Mouse (Mus musculus): Measurements from ENCODE around the gene Susd5. TPM values are rescaled to one million over a fixed set of nuclear protein-coding genes. Genes with fewer than 3 reads are reported as not detected.
A peak's percentile ranks its signal among the peaks of the same experiment; 100 is the strongest.
"Not testable (repeated sequence)": the region's sequence is repeated elsewhere in the genome, so short reads cannot be mapped to it uniquely, and the experiment has no call there.

The Susd5 gene
- polyA plus RNA-seq, 1 experiment, result 0.05 TPM

- DNase-seq (ENCODE audit: low read depth, low spot score), result no peak
- WGBS, result 44% methylated on average over 12 of the region's 12 CpGs
Measured at GRCm38 (mm10) chr9:114068494-114069053, 11.6 kb downstream of the Susd5 start.

- 23% methylated on average over 6 of the region's 6 CpGs for WGBS
- DNase-seq (ENCODE audit: low read depth, low spot score), result no peak
Measured at GRCm38 (mm10) chr9:114069372-114069771, 12.4 kb downstream of the Susd5 start.

DNA sequence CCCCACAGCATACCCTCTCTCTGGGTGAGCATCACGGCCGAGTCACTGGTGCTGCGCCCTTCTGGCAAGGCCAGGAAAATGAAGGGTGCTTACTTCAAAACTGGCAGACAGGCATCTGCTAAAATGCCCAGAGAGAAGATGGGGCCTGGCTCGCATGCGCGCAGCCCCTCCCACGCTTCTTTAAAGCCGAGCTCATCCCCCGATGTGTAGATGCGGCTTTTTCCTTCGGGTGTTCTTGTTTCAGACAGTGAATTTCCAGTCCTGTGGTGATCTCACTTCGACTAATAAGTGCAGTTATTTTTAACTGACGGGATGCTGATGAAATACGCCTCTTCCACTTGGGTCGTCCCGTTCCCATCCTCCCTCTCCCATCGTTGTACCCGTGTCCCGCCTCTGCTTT is 16.7 kb downstream of the Susd5 start:
- 81% methylated on average over 19 of the region's 19 CpGs for WGBS
- no peak for DNase-seq (ENCODE audit: low read depth, low spot score)

DNA sequence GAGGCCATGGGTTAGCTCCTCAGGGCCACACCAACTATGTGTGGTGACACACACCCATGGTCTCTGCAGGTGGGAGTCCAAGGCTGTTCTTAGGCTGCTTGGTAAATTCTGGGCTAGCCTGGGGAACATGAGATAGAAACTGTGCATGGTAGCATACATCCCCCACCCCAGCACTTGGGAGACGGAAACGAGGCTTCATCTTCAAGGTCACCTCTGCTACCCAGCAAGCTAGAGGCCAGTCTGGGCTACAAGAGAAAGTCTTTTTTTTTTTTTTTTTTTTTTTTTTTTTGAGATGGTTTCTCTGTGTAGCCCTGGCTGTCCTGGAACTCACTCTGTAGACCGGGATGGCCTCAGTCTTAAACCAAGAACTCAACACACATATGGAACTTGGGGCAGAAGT is 29.5 kb downstream of the Susd5 start:
- DNase-seq (ENCODE audit: low read depth, low spot score), result no peak
- WGBS, result 70% methylated on average over 3 of the region's 3 CpGs

GRCm38 (mm10) chr9:114087106-114087815 is 30.3 kb downstream of the Susd5 start:
- DNase-seq (ENCODE audit: low read depth, low spot score), result no peak
- 80% methylated on average over 11 of the region's 11 CpGs for WGBS

DNA sequence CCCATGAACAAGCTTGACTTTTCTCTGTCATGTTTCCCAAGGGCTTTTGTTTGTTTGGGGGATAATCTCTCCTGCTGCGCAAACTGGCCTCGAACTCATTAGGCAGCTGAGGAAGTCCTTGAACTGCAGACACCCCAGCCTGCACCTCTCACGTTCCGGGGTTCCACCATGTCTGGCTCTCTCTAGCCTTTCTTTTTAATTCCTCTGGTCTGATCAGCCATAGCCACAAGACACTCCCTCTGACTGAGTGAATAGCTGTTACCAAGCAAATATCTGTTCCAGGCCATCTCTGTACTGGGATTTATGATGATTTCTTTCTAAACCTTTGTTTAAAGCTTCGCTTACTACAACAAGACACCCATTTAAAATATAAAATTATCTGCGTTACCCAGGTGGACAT is 31.9 kb downstream of the Susd5 start:
- WGBS, result 78% methylated on average over 6 of the region's 6 CpGs
- DNase-seq (ENCODE audit: low read depth, low spot score), result not testable (repeated sequence)

- not testable (repeated sequence) for DNase-seq (ENCODE audit: low read depth, low spot score)
- 7% methylated on average over 9 of the region's 9 CpGs for WGBS
Measured at GRCm38 (mm10) chr9:114092188-114092587, 35.2 kb downstream of the Susd5 start.

DNA sequence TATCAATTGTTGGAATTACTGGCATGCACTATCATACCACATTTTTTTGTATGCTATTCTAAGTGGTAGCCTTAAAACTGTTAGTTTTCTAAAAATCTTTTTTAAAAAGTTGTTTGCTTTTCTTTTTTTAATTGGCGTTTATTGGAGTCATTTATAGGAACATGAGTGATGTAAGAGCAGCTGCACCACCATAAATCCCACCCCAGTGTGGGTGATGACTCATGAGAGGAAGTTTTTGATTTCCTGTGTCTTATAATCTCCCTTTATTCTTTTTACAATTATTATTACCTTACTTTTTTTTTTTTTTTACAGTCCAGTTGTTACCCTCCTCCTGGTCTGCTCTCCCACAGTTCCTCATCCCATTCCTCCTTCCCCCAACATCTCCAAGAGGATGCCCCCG is 37.9 kb downstream of the Susd5 start:
- 42% methylated on average over 2 of the region's 2 CpGs for WGBS
- DNase-seq (ENCODE audit: low read depth, low spot score), result no peak

- 62% methylated on average over 9 of the region's 9 CpGs for WGBS
- no peak for DNase-seq (ENCODE audit: low read depth, low spot score)
Measured at GRCm38 (mm10) chr9:114098716-114099302, 41.9 kb downstream of the Susd5 start.

DNA sequence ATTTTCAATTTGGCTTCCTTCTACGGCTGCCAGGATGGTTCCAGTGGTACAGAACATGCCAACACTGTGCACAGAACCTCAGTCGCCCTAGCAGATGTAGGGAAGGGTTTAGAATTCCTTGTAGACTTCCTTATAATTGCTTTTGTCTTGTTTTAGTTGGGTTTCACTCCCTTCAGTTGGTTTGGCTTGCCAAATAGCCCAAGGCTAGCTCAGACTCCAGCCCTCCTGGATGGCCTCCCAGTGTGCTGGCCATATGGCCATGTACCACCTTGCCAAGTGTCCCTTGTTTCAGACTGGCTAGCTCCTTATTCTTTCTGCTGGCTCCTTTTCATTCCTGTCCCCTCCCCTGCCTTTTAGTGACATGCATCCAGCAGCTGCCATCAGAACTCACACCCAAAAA is 53.3 kb downstream of the Susd5 start:
- WGBS, result 82% methylated on average over 2 of the region's 2 CpGs
- DNase-seq (ENCODE audit: low read depth, low spot score), result no peak

DNA sequence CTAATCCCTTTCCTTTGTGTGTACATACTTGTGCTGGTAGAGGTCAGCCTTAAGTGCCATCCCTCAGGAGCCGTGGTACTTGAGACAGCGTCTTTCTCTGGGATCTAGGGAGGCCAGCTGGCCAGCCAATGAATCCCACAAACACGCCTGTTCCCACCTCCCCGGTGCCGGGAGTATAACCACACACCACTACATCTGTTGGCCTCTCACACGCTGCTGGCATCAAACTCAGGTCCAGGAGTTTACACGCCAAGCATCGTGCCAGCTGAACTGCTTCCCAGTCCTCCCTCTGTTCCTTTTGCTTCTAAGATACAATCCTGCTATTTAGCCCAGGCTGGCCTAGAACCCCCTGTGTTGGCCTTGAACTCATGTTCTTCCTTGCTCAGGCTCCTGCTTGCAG is 54.2 kb downstream of the Susd5 start:
- no peak for DNase-seq (ENCODE audit: low read depth, low spot score)
- 86% methylated on average over 8 of the region's 8 CpGs for WGBS

- 21% methylated on average over 6 of the region's 6 CpGs for WGBS
- no peak for DNase-seq (ENCODE audit: low read depth, low spot score)
Measured at GRCm38 (mm10) chr9:114112226-114112625, 55.3 kb downstream of the Susd5 start.

DNA sequence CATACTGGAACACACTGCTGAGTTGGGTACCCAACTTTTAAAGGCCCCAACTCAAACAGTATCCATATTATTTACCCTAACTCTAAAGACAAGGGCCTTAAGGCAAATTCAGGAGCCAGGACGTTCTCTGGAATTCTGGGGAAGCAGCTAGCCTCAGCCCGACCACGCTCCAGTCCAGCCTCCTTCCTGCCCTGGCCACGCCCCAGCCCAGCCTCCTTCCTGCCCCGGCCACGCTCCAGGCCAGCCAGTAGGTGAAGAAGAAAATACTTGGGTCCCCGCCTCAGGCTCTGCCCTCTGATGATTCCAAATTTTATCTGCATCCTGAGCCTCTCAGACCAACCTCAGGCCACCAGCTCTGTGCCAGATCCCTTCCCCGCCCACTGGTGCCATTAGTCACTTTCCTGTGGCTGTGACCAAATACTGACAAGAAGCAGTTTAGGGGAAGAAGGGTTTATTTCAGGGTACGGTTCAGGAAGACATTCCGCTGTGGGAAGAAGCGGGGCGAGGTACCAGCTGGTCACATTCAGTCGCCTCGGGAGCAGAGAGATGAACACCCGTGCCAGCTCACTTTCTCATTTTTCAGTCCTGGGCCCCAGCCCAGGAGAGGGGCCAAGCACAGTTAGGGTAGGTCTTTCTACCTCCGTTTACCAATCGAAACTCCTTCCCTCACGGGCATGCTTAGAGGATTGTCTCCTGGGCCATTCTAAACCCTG is 57.1 kb downstream of the Susd5 start:
- whole genome bisulfite sequencing, result 67% methylated on average over 18 of the region's 18 CpGs
- DNase-seq (ENCODE audit: low read depth, low spot score), result no peak

- WGBS, result 9% methylated on average over 5 of the region's 5 CpGs
- DNase-seq (ENCODE audit: low read depth, low spot score), result peak; percentile 1
Measured at GRCm38 (mm10) chr9:114116672-114117071, 59.7 kb downstream of the Susd5 start.

DNA sequence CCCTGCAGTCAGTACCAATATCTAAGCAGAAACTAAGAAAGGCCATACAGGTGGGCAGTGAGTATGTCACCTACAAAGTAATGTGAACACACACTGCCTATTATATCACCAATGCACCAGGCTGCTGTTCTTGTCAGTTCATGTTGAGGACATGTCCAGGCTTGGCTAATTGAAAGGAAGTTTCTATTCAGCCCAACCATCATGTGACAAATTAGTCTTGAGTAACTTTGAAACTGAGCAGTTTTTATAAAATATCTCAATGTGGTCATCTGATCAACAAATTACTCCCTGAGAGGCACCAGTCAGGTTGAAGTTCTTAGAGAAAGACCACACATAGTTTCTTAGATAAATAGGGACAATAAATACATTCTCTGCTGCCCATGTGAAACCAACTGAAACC is 65.9 kb downstream of the Susd5 start:
- DNase-seq (ENCODE audit: low read depth, low spot score), result not testable (repeated sequence)

DNA sequence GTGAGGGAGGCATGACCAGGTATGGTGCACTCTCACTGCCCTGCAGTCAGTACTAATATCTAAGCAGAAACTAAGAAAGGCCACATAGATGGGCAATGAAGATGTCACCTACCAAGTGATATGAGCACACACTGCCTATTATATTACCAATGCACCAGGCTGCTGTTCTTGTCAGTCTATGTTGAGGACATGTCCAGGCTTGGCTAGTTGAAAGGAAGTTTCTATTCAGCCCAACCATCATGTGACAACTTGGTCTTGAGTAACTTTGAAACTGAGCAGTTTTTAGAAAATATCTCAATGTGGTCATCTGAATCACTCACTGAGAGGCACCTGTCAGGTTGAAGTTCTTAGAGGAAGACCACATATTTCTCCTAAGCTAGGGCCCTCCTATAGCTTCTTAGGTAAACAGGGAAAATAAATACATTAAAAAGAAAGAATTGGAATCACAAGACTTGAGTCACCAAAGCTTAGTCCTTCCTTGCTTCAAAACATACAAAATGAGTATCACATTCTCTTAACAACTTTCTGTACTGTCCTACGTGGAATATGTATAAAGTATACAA is 72.4 kb downstream of the Susd5 start:
- not testable (repeated sequence) for DNase-seq (ENCODE audit: low read depth, low spot score)
- WGBS, result 79% methylated on average over 1 of the region's 1 CpGs

Measured in large intestine, adult 2 months (tissue).